Mouse (Mus musculus) limb, embryonic 14.5 days (tissue): ENCODE measurements around the gene Ctnnal1. TPM values are rescaled to one million over a fixed set of nuclear protein-coding genes. Genes with fewer than 3 reads are reported as not detected.
A peak's percentile ranks its signal among the peaks of the same experiment; 100 is the strongest.

ENCODE experiments used
- ATAC-seq: fragments of 200-750 bp; cut with Nextera tagmentation; 2 replicates; pipeline ENCODE4 v1.8.0; 2017; ENCODE audit warnings: low read depth, moderate number of reproducible peaks, moderate TSS enrichment; ENCODE audit not compliant: low FRiP score
- DNase-seq: peaks from one replicate; pipeline ENCODE4 v3.0.0-alpha.2; 2015; ENCODE audit warnings: low spot score
- H3K27ac ChIP-seq: fragments of 300-500 bp; sonication (generic); replicated peaks from 2 replicates; pipeline ENCODE4 v1.5.1; 2014; ENCODE audit warnings: low read depth, mild to moderate bottlenecking, low read length, moderate library complexity, mixed read lengths
- H3K27me3 ChIP-seq: fragments of 300-500 bp; sonication (generic); 2 replicates; pipeline ENCODE4 v1.6.1; 2014; ENCODE audit warnings: low read length, mixed read lengths; ENCODE audit not compliant: control insufficient read depth, insufficient read depth
- H3K36me3 ChIP-seq: fragments of 300-500 bp; sonication (generic); 2 replicates; pipeline ENCODE4 v1.6.1; 2014; ENCODE audit warnings: mild to moderate bottlenecking, low read length, moderate library complexity, mixed read lengths; ENCODE audit not compliant: control insufficient read depth, insufficient read depth
- H3K4me1 ChIP-seq: fragments of 300-500 bp; sonication (generic); 2 replicates; pipeline ENCODE4 v1.6.1; 2014; ENCODE audit warnings: antibody characterized with exemption, low read length, mixed read lengths; ENCODE audit not compliant: control insufficient read depth, insufficient read depth
- H3K4me2 ChIP-seq: fragments of 300-500 bp; sonication (generic); replicated peaks from 2 replicates; pipeline ENCODE4 v1.6.1; 2014; ENCODE audit warnings: low read depth, mild to moderate bottlenecking, low read length, moderate library complexity; ENCODE audit not compliant: severe bottlenecking
- H3K4me3 ChIP-seq: fragments of 300-500 bp; sonication (generic); replicated peaks from 2 replicates; pipeline ENCODE4 v1.5.1; 2014; ENCODE audit warnings: low read length
- H3K9ac ChIP-seq: fragments of 300-500 bp; sonication (generic); 2 replicates; pipeline ENCODE4 v1.6.1; 2014; ENCODE audit warnings: mild to moderate bottlenecking, low read depth, low read length, moderate library complexity; ENCODE audit not compliant: severe bottlenecking
- H3K9me3 ChIP-seq: fragments of 300-500 bp; sonication (generic); 2 replicates; pipeline ENCODE4 v1.6.1; 2016; ENCODE audit warnings: low read length; ENCODE audit not compliant: control insufficient read depth
- POLR2A ChIP-seq: fragments of 200-500 bp; IDR thresholded peaks from 2 replicates; pipeline ENCODE4 v1.8.0; 2012; ENCODE audit warnings: inconsistent platforms, mild to moderate bottlenecking, moderate library complexity, borderline replicate concordance; ENCODE audit not compliant: insufficient read depth, insufficient read length; ENCODE audit errors: extremely low read depth
- WGBS: fragments of 180-500 bp; shearing (Covaris S2); extraction: QIAGEN DNeasy Blood & Tissue Kit; methylation state at CpG from one replicate; pipeline ENCODE4 v1.1.7; 2014; 5-methylcytosine and 5-hydroxymethylcytosine counted together
- polyA plus RNA-seq, 2 experiments: library from polyadenylated mRNA; depleted of rRNA in 1 of 2; stranded (reverse) in 1 of 2; unstranded in 1 of 2; fragments of >200 nt; fragmentation: Nextera tagmentation in 1 of 2; extraction: Ambion mirVana in 1 of 2; gene quantifications; 2 replicates each; pipeline versions ENCODE4 v1.2.1 to v1.2.3; 2012 to 2014

Gene Ctnnal1
- polyA plus RNA-seq, 2 experiments: 25.8 to 28.4 TPM

- 76% methylated on average over 9 of the region's 9 CpGs for WGBS
- Histone ChIP-seq H3K9me3 (no peaks in the 10 kb centered on the region), H3K9ac (no peak overlapping the region), H3K27me3 (no peaks in the 10 kb centered on the region), H3K4me2 (no peak overlapping the region), H3K4me3 (no peak overlapping the region), H3K4me1 (peaks cover 6% of the 10 kb centered on the region; the same call in 1 of the 2 replicates), H3K36me3 (no peaks in the 10 kb centered on the region; the same call in 1 of the 2 replicates), H3K27ac (no peak overlapping the region)
- DNase-seq: no peak
- no peak for ATAC-seq
- no peak for TF ChIP-seq POLR2A
These were observed 6.3 kb downstream of the Ctnnal1 start for GRCm38 (mm10) chr4:56858733-56859132.

- no peaks in the 10 kb centered on the region; the same call in 1 of the 2 replicates for H3K36me3 ChIP-seq
- no peak overlapping the region for H3K27ac ChIP-seq
- TF ChIP-seq POLR2A: no peak
- no peak overlapping the region for H3K9ac ChIP-seq
- H3K4me2 ChIP-seq: no peak overlapping the region
- DNase-seq: no peak
- 69% methylated on average over 8 of the region's 8 CpGs for WGBS
- H3K4me1 ChIP-seq: no peaks in the 10 kb centered on the region
- H3K9me3 ChIP-seq: no peaks in the 10 kb centered on the region
- no peaks in the 10 kb centered on the region for H3K27me3 ChIP-seq
- no peak for ATAC-seq
- H3K4me3 ChIP-seq: no peak overlapping the region
These were observed 8.5 kb downstream of the Ctnnal1 start for GRCm38 (mm10) chr4:56856371-56856949.

- H3K4me3 ChIP-seq: no peak overlapping the region
- no peaks in the 10 kb centered on the region for H3K27me3 ChIP-seq
- ATAC-seq (no peak), DNase-seq (no peak)
- H3K27ac ChIP-seq: no peak overlapping the region
- no peaks in the 10 kb centered on the region for H3K4me1 ChIP-seq
- no peaks in the 10 kb centered on the region for H3K9me3 ChIP-seq
- no peak for TF ChIP-seq POLR2A
- no peak overlapping the region for H3K4me2 ChIP-seq
- H3K9ac ChIP-seq: no peak overlapping the region
- H3K36me3 ChIP-seq: no peaks in the 10 kb centered on the region; the same call in 1 of the 2 replicates
- 91% methylated on average over 5 of the region's 5 CpGs for WGBS
These were observed 9.1 kb downstream of the Ctnnal1 start for GRCm38 (mm10) chr4:56855935-56856334.

- 32% methylated on average over 6 of the region's 6 CpGs for WGBS
- DNase-seq: no peak
These were observed 14.3 kb downstream of the Ctnnal1 start for GRCm38 (mm10) chr4:56850724-56851123.

GRCm38 (mm10) chr4:56848044-56848443 lies 16.9 kb downstream of the Ctnnal1 start:
- TF ChIP-seq POLR2A: no peak
- WGBS: 86% methylated on average over 6 of the region's 6 CpGs

More at GRCm38 (mm10) chr4:56850724-56851123, 14.3 kb downstream of the Ctnnal1 start:
- H3K27me3 ChIP-seq: no peaks in the 10 kb centered on the region
- H3K36me3 ChIP-seq: no peaks in the 10 kb centered on the region
- H3K4me2 ChIP-seq: no peak overlapping the region
- no peaks in the 10 kb centered on the region for H3K9me3 ChIP-seq
- 0 out of 2 replicates have a peak overlapping the region, but pooled peaks have one; percentile 9 for H3K27ac ChIP-seq
- peak; percentile 53; the same call in 1 of the 2 replicates for ATAC-seq
- TF ChIP-seq POLR2A: no peak
- H3K9ac ChIP-seq: no peak overlapping the region
- H3K4me3 ChIP-seq: no peak overlapping the region
- H3K4me1 ChIP-seq: 0 out of 2 replicates have a peak, but pooled peaks cover 3% of the 10 kb centered on the region

More at GRCm38 (mm10) chr4:56848044-56848443, 16.9 kb downstream of the Ctnnal1 start:
- H3K9ac ChIP-seq: no peak overlapping the region
- H3K9me3 ChIP-seq: peaks cover 5% of the 10 kb centered on the region; the same call in 1 of the 2 replicates
- no peak overlapping the region for H3K4me3 ChIP-seq
- peaks cover 13% of the 10 kb centered on the region for H3K36me3 ChIP-seq
- ATAC-seq: no peak
- no peak overlapping the region for H3K4me2 ChIP-seq
- no peak overlapping the region for H3K27ac ChIP-seq
- no peak for DNase-seq
- H3K4me1 ChIP-seq: 0 out of 2 replicates have a peak, but pooled peaks cover 3% of the 10 kb centered on the region
- no peaks in the 10 kb centered on the region for H3K27me3 ChIP-seq
